Mouse (Mus musculus) ovary, postnatal 14 days (tissue): ENCODE measurements around the gene Pld4.

Experiments
- DNase-seq: peaks from one replicate; pipeline ENCODE4 v3.0.0; 2022; ENCODE audit warnings: low spot score

Gene Pld4

GRCm38 (mm10) chr12:112738281-112739022, 22.0 kb upstream of the Pld4 start:
- DNase-seq: no peak

GRCm38 (mm10) chr12:112739023-112739568, 21.4 kb upstream of the Pld4 start:
- DNase-seq: no peak

- no peak for DNase-seq
These were observed 17.7 kb upstream of the Pld4 start for GRCm38 (mm10) chr12:112742768-112743167.

GRCm38 (mm10) chr12:112743168-112743975, 17.1 kb upstream of the Pld4 start:
- peak; percentile 68 for DNase-seq

- DNase-seq: no peak
These were observed 16.2 kb upstream of the Pld4 start for GRCm38 (mm10) chr12:112744211-112744610.

GRCm38 (mm10) chr12:112744891-112745580, 15.4 kb upstream of the Pld4 start:
- DNase-seq: no peak

GRCm38 (mm10) chr12:112745716-112746115, 14.7 kb upstream of the Pld4 start:
- DNase-seq: no peak

GRCm38 (mm10) chr12:112746461-112746807, 14.0 kb upstream of the Pld4 start:
- DNase-seq: no peak

- peak; percentile 46 for DNase-seq
These were observed 13.4 kb upstream of the Pld4 start for GRCm38 (mm10) chr12:112746808-112747605.

GRCm38 (mm10) chr12:112747606-112747970, 12.9 kb upstream of the Pld4 start:
- no peak for DNase-seq

GRCm38 (mm10) chr12:112750976-112751375, 9.5 kb upstream of the Pld4 start:
- DNase-seq: no peak

- no peak for DNase-seq
These were observed 8.1 kb upstream of the Pld4 start for GRCm38 (mm10) chr12:112752399-112752798.

GRCm38 (mm10) chr12:112755900-112756299, 4.6 kb upstream of the Pld4 start:
- DNase-seq: no peak

GRCm38 (mm10) chr12:112757896-112758295, 2.6 kb upstream of the Pld4 start:
- no peak for DNase-seq

GRCm38 (mm10) chr12:112759471-112759870, 984 bp upstream of the Pld4 start:
- DNase-seq: no peak

- DNase-seq: no peak
These were observed 956 bp downstream of the Pld4 start for GRCm38 (mm10) chr12:112761411-112761810.

GRCm38 (mm10) chr12:112762018-112762417, 1.6 kb downstream of the Pld4 start:
- DNase-seq: no peak

- no peak for DNase-seq
These were observed 2.7 kb downstream of the Pld4 start for GRCm38 (mm10) chr12:112763176-112763575.

GRCm38 (mm10) chr12:112764141-112764540, 3.7 kb downstream of the Pld4 start:
- DNase-seq: no peak

- DNase-seq: no peak
These were observed 4.5 kb downstream of the Pld4 start for GRCm38 (mm10) chr12:112764991-112765390.

GRCm38 (mm10) chr12:112766586-112766985, 6.1 kb downstream of the Pld4 start:
- DNase-seq: no peak
